Mouse (Mus musculus) ES-Bruce4 (cell line): ENCODE measurements around the gene Ick. TPM values are rescaled to one million over a fixed set of nuclear protein-coding genes. Genes with fewer than 3 reads are reported as not detected.

Experiments
- H3K27ac ChIP-seq: 2 replicates; pipeline ENCODE4 v1.5.1; 2012; ENCODE audit warnings: low read length, inconsistent platforms; ENCODE audit not compliant: insufficient read depth
- H3K27me3 ChIP-seq: 2 replicates; pipeline ENCODE4 v1.6.1; 2012; ENCODE audit warnings: mild to moderate bottlenecking, low read length, inconsistent platforms; ENCODE audit not compliant: control insufficient read depth, poor library complexity, insufficient read depth, severe bottlenecking
- H3K36me3 ChIP-seq: 2 replicates; pipeline ENCODE4 v1.6.1; 2012; ENCODE audit warnings: inconsistent platforms, mild to moderate bottlenecking, low read length, moderate library complexity; ENCODE audit not compliant: control insufficient read depth, poor library complexity, insufficient read depth, severe bottlenecking
- H3K4me1 ChIP-seq: one replicate; pipeline ENCODE4 v1.8.1; 2011; ENCODE audit warnings: low read length; ENCODE audit not compliant: control insufficient read depth, insufficient read depth
- H3K4me3 ChIP-seq: 2 replicates; pipeline ENCODE4 v1.5.1; 2011; ENCODE audit warnings: low read depth, mild to moderate bottlenecking, low read length
- H3K9ac ChIP-seq: 2 replicates; pipeline ENCODE4 v1.6.1; 2012; ENCODE audit warnings: low read depth, mild to moderate bottlenecking, inconsistent platforms; ENCODE audit not compliant: poor library complexity, severe bottlenecking
- H3K9me3 ChIP-seq: replicated peaks from 2 replicates; pipeline ENCODE4 v1.6.1; 2012; ENCODE audit warnings: mild to moderate bottlenecking, low read length, inconsistent platforms; ENCODE audit not compliant: control insufficient read depth, poor library complexity, insufficient read depth, severe bottlenecking
- CTCF ChIP-seq: IDR thresholded peaks from one replicate; pipeline ENCODE4 v1.8.1; 2011; ENCODE audit warnings: low read depth, low read length
- EP300 ChIP-seq: IDR thresholded peaks from 2 replicates; pipeline ENCODE4 v1.6.1; 2011; ENCODE audit warnings: low read depth, low read length; ENCODE audit not compliant: insufficient read depth
- POLR2A ChIP-seq: IDR thresholded peaks from one replicate; pipeline ENCODE4 v1.8.1; 2011; ENCODE audit warnings: low read length; ENCODE audit not compliant: insufficient read depth
- polyA plus RNA-seq: library from polyadenylated mRNA; stranded (reverse); fragments of >200 nt; gene quantifications from 2 replicates; pipeline ENCODE4 v1.2.4, GENCODE M21; 2011; ENCODE audit warnings: low read depth; ENCODE audit not compliant: missing spikeins, insufficient read depth, insufficient read length

Ick gene
- polyA plus RNA-seq, 1 experiment = 17.5 TPM

DNA sequence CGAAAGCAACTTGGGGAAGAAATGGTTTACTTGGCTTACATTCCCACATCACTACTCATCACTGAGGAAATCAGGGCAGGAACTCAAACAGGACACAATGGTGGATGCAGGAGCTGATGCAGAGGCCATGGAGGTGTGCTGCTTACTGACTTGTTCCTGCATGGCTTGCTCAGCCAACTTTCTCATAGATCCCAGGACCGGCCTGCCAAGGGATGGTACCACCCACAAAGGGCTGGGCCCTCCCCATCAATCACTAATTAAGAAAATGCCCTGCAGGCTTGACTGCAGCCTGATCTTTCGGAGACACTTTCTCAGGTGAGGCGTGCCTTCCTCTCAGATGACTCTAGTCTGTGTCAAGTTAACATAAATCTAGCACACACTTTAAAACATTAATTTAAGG lies 2.2 kb upstream of the Ick start:
- Histone ChIP-seq H3K9me3 (no peaks in the 10 kb centered on the region), H3K27ac (no peak overlapping the region), H3K27me3 (no peaks in the 10 kb centered on the region), H3K36me3 (0 out of 2 replicates have a peak, but pooled peaks cover 2% of the 10 kb centered on the region), H3K4me3 (no peak overlapping the region), H3K9ac (no peak overlapping the region), H3K4me1 (peaks cover 1% of the 10 kb centered on the region)
- TF ChIP-seq POLR2A = no peak
- TF ChIP-seq CTCF = no peak
- no peak for TF ChIP-seq EP300

DNA sequence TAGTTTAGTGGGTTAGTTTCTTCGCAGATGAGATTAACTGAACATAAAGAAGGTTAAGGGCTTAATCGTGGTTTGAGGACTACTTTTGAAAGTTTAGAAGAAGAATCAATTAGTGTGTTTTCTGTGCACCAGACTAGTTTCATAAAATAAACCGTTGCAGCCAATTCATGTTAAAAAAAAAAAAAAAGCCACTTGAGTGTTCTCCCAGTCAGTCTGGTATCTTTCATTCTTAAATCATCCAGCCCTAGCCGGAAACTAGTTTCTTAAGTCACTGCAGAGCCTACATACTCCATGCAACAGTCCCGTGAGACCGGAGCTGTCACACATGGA lies 1.4 kb upstream of the Ick start:
- Histone ChIP-seq H3K9ac (peak overlapping the region; percentile 75), H3K4me3 (peak overlapping the region; percentile 64), H3K36me3 (no peaks in the 10 kb centered on the region), H3K27ac (no peak overlapping the region), H3K9me3 (no peaks in the 10 kb centered on the region), H3K27me3 (no peaks in the 10 kb centered on the region), H3K4me1 (peaks cover 1% of the 10 kb centered on the region)
- TF ChIP-seq EP300 = no peak
- no peak for TF ChIP-seq CTCF
- no peak for TF ChIP-seq POLR2A

DNA sequence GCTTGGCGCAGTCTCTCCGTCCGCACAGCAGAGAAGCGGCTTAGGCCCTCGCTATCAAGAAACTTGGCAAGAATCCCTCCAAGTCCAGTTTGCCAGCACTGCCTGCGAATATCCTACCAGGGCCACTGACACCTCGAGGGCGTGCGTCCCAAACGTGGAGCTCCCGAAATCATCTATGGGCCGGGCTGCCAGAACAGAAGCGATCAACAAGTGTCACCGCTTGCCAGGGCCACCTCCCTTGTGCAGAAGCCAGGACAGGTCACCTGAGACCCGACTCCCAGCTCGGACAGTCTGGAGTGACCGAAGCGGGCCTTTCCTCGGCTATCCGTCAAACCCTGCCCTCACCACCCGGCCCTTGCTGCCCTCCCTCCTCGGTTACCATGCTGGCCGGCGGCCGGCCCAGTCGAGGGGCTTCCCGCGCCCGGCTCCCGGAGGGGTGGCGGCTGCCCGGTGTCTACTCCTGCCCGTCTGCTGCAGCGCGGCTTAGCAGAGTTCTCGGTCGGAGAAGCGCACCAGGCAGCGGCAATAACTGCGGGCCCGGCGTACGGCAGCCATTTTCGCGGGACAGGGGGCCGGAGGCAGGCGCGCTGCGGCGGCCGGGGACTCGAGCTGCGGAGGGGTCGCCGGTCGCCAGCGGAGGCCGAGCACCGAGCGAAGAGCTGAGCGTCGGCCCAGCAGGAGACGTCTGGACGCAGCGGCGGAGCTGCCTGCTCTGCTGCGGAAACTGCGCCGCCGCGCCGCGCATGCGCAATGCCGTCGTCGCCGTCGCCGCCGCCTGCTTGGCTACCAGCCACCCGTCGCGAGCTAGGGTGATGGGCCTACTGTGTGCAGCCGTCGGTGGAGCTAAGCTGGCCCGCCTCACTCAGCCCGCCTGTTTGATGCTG lies 838 bp upstream of the Ick start:
- TF ChIP-seq POLR2A (peak; percentile 83), EP300 (no peak), CTCF (no peak)
- Histone ChIP-seq H3K27ac (peak overlapping the region; percentile 40), H3K4me3 (peak overlapping the region; percentile 64), H3K4me1 (peaks cover 1% of the 10 kb centered on the region), H3K9ac (peak overlapping the region; percentile 75), H3K9me3 (no peaks in the 10 kb centered on the region), H3K36me3 (no peaks in the 10 kb centered on the region), H3K27me3 (no peaks in the 10 kb centered on the region)

DNA sequence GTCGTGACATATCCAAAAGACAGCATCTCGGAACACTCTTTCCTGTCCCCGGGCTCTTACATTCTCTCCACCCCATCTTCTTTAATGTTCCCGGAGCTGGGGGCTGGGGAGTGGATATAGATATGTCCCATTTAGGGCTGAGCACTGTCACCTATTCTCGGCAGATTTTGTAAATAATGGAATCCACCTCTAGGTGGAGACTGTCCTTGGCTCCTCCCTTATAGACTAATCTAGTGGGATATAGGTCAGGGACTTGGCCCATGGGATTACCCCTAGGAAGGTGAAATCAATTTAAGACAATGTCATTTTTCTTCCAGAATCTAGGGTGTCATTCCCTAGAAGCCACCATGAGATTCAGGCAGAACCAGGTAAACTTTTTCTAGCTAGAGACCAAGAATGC lies 664 bp downstream of the Ick start:
- no peaks in the 10 kb centered on the region for H3K9me3 ChIP-seq
- H3K9ac ChIP-seq = 0 out of 2 replicates have a peak overlapping the region, but pooled peaks have one; percentile 51
- H3K4me3 ChIP-seq = no peak overlapping the region
- no peaks in the 10 kb centered on the region for H3K36me3 ChIP-seq
- H3K4me1 ChIP-seq = peaks cover 1% of the 10 kb centered on the region
- no peak overlapping the region for H3K27ac ChIP-seq
- no peak for TF ChIP-seq POLR2A
- no peak for TF ChIP-seq CTCF
- no peak for TF ChIP-seq EP300
- H3K27me3 ChIP-seq = no peaks in the 10 kb centered on the region

DNA sequence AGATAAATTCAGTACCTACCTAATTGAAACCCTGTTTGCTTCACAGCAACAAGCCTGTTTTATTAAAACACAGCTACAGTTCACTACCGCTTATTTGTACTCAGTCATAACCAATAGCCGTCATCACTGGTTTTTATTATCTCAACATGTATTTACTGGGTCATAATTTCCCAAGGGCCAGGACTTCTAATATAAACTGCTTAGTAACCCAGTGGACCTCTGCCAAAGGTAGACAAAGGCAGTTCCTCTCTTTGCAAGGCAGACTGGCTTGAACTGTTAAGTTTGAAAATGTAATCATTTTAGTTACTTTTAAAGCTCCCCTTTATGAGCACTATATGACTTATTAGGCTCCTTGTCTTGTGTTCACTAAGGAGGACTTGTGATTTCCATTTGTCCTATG lies 2.5 kb downstream of the Ick start:
- Histone ChIP-seq H3K9me3 (no peaks in the 10 kb centered on the region), H3K4me3 (no peak overlapping the region), H3K36me3 (no peaks in the 10 kb centered on the region), H3K9ac (no peak overlapping the region), H3K27me3 (no peaks in the 10 kb centered on the region), H3K27ac (no peak overlapping the region), H3K4me1 (peaks cover 1% of the 10 kb centered on the region)
- TF ChIP-seq EP300 = no peak
- TF ChIP-seq CTCF = no peak
- TF ChIP-seq POLR2A = no peak

DNA sequence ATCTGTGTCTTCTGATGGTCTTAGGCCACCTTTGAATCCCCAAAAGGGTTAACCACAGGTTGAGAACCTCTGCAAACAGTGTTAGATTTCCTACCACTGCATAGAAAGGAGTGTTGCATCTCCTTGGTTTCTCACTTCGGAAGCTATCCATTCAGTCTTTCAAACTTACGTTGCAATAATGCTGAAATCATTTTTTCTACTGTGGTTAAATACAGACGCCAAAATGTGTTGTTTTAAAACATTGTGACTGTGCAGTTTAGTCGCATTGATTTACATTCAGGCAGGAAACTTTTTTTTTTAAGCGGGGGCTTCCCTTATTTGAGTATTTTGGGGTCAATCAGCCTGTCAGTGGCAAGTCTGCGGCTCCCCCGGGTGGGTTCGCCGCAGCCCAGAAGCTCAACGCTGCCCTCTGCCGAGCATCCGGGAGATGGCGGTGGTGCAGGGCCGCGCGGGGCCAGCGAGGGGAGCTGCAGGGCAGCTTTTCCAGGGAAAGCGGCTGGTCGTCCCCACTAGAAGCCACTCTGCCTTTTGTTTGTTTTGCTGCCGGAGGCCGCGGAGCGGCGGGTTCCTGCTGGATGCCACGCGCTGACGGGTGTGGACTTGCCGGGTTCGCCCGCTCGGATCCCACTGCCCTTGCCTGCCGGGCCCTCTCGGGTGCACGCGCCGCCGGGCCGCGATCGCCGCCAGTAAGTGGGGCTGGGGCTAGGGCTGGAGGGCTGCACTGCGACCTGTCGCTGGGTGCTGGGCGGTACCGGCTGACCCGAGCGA lies 4.0 kb downstream of the Ick start:
- Histone ChIP-seq H3K9ac (peak overlapping the region; percentile 73), H3K27ac (no peak overlapping the region), H3K9me3 (no peaks in the 10 kb centered on the region), H3K4me3 (peak overlapping the region; percentile 82), H3K4me1 (peaks cover 1% of the 10 kb centered on the region), H3K27me3 (no peaks in the 10 kb centered on the region), H3K36me3 (no peaks in the 10 kb centered on the region)
- no peak for TF ChIP-seq POLR2A
- peak; percentile 91 for TF ChIP-seq CTCF
- 0 out of 2 replicates have a peak, but pooled peaks have one; percentile 45 for TF ChIP-seq EP300
